Mouse (Mus musculus): ENCODE measurements at regions not wholly inside any gene's neighbourhood (a gene's known extent, or its start where the extent isn't known, plus 50 kb on each side); places are given as distances from the start of the nearest gene placed in this dataset.

DNA sequence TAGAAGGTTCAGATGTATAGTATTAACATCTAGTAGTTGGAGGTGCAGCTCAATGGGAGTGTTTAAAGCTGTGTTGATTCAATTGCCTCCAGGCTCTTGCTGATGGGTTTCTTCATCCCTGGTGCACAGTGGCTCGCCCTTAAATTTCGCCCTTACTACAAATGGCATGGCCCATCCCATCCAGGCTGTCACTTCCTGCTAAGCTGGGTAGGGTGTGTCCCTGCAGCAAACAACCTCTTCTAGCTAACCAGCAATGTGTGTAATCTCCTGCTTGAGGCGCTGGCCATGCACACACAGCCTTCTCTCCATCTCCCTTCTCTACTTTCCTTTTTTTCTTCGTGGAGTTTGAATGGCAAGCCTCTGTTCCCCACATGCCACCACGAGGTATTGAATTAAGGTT, 238.1 kb upstream of the Id2 start:
- DNase-seq, result no peak

DNA sequence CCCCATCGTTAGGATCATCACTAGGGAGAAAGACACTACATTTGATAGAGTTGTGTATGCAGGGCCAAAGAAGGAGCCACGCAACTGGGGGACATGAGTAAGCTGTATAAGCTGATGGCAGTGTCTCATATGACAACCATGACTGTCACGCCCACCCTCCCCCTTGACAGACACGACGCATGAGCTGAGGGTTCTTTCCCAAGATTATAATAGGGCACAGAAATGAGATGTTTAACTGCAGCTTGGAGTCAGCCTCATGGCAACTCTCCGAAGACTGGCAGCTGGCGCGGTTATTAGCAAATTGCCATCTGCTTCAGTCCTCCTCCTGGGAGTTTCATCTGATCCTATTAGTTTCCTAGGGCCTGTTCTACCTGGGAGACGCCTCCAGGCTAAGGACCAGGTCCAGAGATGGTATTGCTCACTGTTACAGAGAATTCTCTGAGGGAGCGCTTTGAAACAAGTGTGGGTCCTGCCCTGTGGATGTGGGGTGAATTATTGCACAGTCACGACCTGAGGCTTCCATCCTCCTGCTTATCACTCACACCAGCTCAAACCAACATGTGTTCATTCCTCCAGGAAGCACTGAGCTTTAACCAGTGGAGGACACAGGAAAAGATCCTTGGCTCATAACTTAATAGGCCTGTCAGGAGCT, 235.6 kb upstream of the Id2 start:
- no peak for DNase-seq

- DNase-seq, result peak; percentile 38 to 55
Observed at GRCm38 (mm10) chr12:25330004-25330708, 233.2 kb upstream of the Id2 start.

- DNase-seq, result no peak
Observed at GRCm38 (mm10) chr12:25325901-25326300, 229.0 kb upstream of the Id2 start.

- DNase-seq, result peak; percentile 46 to 52
Observed at GRCm38 (mm10) chr12:25323171-25323570, 226.2 kb upstream of the Id2 start.

- no peak for DNase-seq
Observed at GRCm38 (mm10) chr12:25320262-25320767, 223.4 kb upstream of the Id2 start.

DNA sequence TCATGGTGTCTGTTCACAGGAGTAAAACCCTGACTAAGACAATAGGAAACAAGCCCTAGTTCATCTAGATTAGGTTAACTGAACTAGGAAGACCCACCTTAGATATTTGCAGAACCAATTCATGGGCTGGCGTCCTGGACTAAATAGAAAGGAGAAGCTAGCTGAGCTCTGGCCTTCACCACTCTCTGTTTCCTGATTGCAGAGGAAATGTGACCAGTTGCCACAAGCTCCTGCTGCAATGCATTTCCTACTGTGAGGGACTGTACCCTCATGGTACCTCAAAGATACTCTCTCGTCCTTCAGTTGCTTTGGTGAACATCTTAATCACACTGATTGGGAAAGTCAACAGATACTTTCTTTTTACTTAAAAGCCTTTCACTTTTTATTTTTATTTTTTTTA, 222.9 kb upstream of the Id2 start:
- no peak for DNase-seq

GRCm38 (mm10) chr12:25318072-25318671, 221.2 kb upstream of the Id2 start:
- DNase-seq, result peak; percentile 55 to 62

DNA sequence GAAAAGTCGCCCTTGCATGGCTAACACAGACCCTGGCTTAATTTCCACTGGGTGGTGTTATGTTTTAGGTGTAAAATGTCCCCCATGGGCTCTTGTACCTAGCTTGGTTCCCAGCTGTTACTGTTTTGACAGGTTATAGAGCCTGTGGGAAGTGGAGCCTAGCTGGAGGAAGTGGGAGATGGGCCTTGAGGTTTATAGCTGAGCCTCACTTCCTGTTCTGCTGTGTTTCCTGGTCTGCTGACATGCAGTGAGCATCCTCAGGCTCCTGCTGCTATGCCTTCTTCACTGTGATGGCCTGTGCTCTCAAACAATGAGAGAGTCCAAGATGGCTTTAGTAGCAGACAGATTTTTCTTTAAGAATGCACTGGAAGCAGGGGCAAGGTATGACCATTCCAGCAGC, 219.0 kb upstream of the Id2 start:
- DNase-seq, result no peak

GRCm38 (mm10) chr12:25313212-25313611, 216.3 kb upstream of the Id2 start:
- DNase-seq, result peak in 1 of 2 experiments; percentile 42

DNA sequence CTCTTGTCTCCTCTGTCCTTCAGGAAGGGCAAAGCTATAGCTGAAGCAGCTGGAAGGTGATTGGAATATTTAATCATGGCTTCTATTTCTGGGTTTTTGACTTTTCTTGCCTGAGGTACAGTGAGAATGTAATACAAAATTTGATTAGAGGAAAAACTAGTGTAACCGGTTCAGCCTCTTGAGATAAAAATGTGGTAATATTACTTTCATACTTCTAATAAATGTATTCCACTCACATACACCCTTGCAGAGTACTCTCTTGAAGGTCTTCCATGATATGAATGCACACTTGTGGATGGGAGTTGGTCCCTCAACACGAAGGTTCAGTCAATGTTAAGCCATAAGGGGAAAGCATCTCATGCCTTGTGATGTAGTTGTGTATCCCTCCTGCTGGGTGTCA, 215.4 kb upstream of the Id2 start:
- no peak for DNase-seq

GRCm38 (mm10) chr12:25311728-25312127, 214.8 kb upstream of the Id2 start:
- no peak for DNase-seq

GRCm38 (mm10) chr12:25310293-25310946, 213.5 kb upstream of the Id2 start:
- peak; percentile 86 to 88 for DNase-seq

DNA sequence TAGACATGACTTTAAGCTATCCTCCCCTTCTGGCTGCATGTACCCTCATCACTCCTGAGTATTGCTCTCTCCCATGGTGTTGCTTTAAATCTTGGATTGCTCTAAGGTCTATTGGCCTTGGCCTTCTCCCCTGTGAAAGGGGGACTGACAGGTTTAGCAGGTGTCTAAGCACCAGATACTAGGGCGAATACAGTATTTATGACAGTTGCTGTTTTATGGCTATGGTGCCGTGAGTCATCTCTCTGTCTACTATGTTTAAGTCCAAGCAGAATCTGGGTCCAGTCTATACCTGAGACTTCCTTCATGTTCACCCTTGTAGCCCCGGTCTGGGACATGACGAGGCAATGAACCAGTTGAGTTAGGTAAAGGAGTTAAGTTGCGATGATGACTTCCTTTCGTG, 212.3 kb upstream of the Id2 start:
- no peak for DNase-seq

DNA sequence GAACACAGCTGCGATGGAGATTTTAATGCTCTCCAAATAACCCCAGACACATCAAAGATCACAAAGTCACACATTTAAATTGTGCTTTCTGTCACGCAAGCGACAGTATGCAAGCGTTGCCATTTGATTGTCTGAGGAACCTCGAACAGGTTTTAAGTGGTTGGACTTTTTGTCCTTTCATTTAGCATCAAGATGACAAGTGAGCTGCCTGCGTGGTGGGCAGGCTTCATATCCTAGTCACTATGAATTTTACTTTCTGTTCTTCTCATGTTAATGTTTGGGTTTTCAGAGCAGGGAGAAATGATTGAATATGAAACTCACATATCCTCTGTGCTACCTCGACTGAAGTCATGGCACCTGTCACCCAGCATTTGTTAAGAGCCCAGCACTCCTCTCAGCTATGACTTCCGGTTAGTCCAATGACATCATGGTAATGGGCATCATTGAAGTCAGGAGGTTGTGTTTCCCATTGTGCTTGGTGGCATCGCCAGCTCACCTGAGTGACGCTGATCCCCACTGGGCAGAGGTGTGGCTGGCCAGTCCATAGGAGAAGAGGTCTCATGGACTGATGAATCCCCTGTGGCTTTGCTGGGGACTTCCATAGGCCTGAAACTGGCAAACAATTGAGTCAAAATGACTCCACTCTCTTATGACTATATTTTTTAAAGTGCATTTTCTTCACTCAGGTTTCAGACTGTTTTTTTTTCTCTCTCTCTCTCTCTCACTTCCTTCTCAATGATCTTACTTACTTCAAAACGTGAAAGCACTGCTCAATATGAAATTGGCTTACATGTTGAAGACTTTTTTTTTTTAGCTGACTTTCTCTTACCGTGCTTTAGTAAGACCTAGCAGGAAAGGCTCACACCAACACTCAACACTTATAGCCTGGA, 209.1 kb upstream of the Id2 start:
- no peak for DNase-seq

- no peak for DNase-seq
Observed at GRCm38 (mm10) chr12:25304820-25305511, 208.0 kb upstream of the Id2 start.

- no peak for DNase-seq
Observed at GRCm38 (mm10) chr12:25303500-25304050, 206.6 kb upstream of the Id2 start.

DNA sequence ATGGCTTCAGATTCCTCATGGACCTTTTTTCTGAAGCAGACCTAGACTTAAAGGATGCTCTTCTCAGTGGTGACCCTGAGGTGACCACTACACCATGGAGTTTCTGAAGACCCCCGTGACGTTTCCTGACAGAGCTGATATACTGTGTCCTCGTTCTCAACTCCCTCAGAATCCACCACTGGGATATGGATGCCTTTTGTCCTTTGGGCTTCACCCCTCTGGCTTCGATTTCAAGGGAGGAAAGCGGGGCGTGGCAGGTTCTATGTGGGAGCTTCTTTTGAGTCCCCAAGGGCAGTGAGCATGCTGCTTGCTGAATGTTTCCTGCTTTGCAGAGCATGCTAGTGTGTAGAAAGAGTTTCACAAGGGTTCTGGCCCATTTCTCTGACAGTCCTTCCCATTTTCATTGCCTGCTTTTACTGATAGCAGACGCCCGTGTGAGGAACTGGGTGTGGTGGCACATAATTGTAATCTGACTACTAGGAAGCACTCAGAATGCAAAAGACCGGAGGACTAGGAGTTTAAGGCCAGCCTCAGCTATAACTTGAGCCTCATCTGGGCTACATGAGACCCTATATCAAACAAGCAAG, 204.0 kb upstream of the Id2 start:
- DNase-seq, result peak in 1 of 2 experiments; percentile 22

DNA sequence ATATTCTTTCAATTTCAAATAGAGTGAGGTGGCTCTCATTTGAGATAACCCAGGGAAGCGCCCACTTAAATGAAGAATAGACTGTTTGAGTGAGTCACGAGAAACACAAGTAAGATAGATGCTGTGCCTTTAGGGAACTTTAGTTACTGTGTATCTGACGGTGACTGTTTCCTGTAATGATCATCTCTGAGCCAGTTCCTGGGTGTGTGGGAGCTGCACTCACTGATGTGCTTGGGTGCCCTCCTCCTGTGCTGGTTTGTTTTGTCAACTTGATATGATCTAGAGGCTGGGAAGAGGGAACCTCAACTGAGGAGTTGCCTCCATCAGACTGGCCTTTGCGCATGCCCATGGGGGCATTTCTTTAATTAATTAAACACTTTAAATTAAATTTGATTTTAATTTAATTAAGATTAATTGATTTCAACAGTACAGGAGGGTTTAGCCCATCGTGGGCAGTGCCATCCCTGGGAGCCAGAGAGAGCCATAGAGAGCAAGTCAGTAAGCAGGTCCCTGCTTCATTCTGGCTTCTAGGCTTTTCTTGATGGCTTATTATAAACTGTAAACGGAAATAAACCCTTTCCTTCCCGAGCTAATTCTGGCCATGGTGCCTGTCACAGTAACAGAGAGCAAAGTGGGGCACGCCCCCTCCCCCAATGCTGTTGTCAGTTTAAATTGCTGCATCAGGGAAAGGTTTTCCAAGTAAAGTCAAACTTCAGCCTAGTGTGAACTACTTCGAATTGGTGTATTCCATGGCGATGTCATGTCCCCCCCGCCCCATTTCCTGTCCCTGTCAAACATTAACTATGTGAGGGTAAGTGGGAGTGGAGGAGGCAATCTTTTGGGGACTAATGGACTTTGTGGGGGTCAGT, 202.9 kb upstream of the Id2 start:
- no peak for DNase-seq

Measured in adrenal gland, postnatal 36 days (tissue).